Mouse (Mus musculus) midbrain, embryonic 15.5 days (tissue): ENCODE results near the gene Ppp4r4. TPM values are rescaled to one million over a fixed set of nuclear protein-coding genes. Genes with fewer than 3 reads are reported as not detected.
"Not testable (repeated sequence)": the region's sequence is repeated elsewhere in the genome, so short reads cannot be mapped to it uniquely, and the experiment has no call there.

Experiments
- ATAC-seq: fragments of 200-750 bp; cut with Nextera tagmentation; replicated peaks from 2 replicates; pipeline ENCODE4 v1.8.0; 2017; ENCODE audit warnings: moderate TSS enrichment
- H3K27ac ChIP-seq: fragments of 300-500 bp; sonication (generic); 2 replicates; pipeline ENCODE4 v1.5.1; 2015; ENCODE audit warnings: mild to moderate bottlenecking, inconsistent platforms
- H3K27me3 ChIP-seq: fragments of 300-500 bp; sonication (generic); replicated peaks from 2 replicates; pipeline ENCODE4 v1.6.1; 2015; ENCODE audit warnings: inconsistent platforms
- H3K36me3 ChIP-seq: fragments of 300-500 bp; sonication (generic); replicated peaks from 2 replicates; pipeline ENCODE4 v1.6.1; 2015; ENCODE audit warnings: inconsistent platforms
- H3K4me1 ChIP-seq: fragments of 300-500 bp; sonication (generic); 2 replicates; pipeline ENCODE4 v1.6.1; 2015; ENCODE audit warnings: inconsistent platforms
- H3K4me2 ChIP-seq: fragments of 300-500 bp; sonication (generic); 2 replicates; pipeline ENCODE4 v1.6.1; 2015; ENCODE audit warnings: inconsistent platforms, mild to moderate bottlenecking, moderate library complexity
- H3K4me3 ChIP-seq: fragments of 300-500 bp; sonication (generic); 2 replicates; pipeline ENCODE4 v1.5.1; 2015; ENCODE audit warnings: mild to moderate bottlenecking, inconsistent platforms
- H3K9ac ChIP-seq: fragments of 300-500 bp; sonication (generic); 2 replicates; pipeline ENCODE4 v1.6.1; 2015; ENCODE audit warnings: mild to moderate bottlenecking, inconsistent platforms
- H3K9me3 ChIP-seq: fragments of 300-500 bp; sonication (generic); 2 replicates; pipeline ENCODE4 v1.6.1; 2016; ENCODE audit warnings: inconsistent platforms
- WGBS: fragments of 180-500 bp; shearing (Covaris S2); methylation state at CpG from one replicate; pipeline ENCODE4 v1.1.7; 2015; ENCODE audit warnings: mixed read lengths; 5-methylcytosine and 5-hydroxymethylcytosine counted together
- polyA plus RNA-seq: library from polyadenylated mRNA; unstranded; fragments of >200 nt; fragmentation: Nextera tagmentation; extraction: Ambion mirVana; gene quantifications from 2 replicates; pipeline ENCODE4 v1.2.1, GENCODE M21; 2015

Ppp4r4 gene
- polyA plus RNA-seq, result 2.7 and 2.9 TPM in 2 replicates

DNA sequence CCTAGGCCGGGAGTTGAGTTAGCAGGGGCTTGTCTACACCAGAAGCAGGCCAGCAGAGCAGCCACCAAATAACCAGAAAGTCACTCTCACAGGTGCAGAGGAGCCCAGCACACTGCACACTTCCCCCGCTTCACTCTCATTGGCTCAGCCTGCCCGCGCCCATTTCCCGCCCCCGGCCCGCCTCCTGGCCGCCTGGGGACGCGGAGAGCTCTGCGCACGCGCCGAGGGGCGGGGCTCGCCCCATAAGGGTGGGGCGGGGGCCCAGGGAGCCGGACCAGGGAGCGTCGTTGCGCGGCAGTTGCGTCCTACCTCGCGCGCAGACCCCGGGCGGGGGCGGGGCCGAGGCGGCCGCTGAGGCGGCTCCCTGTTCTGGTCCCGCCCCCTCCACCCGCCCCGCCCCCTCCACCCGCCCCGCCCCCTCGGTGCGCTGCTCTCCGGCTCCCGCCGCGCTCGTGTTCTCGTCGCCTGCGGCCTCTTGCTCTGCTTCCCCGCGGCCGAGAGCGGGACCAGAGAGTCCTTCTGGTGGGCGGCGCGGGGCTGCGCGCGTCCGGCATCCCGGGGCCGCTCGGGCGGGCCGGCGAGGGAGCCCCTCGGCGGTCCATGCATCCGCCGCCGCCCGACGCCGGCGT lies at the start of gene Ppp4r4:
Ppp4r4 (plus strand) TSS at position 264 of the 629 bp plus-strand sequence.
- H3K27me3 ChIP-seq, result no peaks in the 10 kb centered on the region
- peak; percentile 97 for ATAC-seq
- H3K4me1 ChIP-seq, result peaks cover 6% of the 10 kb centered on the region
- under 1% methylated on average over 72 of the region's 74 CpGs for WGBS
- no peaks in the 10 kb centered on the region for H3K36me3 ChIP-seq
- H3K9ac ChIP-seq, result peak within 1 kb of the TSS; percentile 73
- no peaks in the 10 kb centered on the region for H3K9me3 ChIP-seq
- H3K4me3 ChIP-seq, result peak within 1 kb of the TSS; percentile 82
- peak within 1 kb of the TSS; percentile 90 for H3K4me2 ChIP-seq
- peak within 1 kb of the TSS; percentile 73 for H3K27ac ChIP-seq

- Histone ChIP-seq H3K4me3 (no peak overlapping the region), H3K36me3 (no peaks in the 10 kb centered on the region), H3K9ac (no peak overlapping the region), H3K9me3 (no peaks in the 10 kb centered on the region), H3K27me3 (no peaks in the 10 kb centered on the region), H3K4me1 (no peaks in the 10 kb centered on the region), H3K27ac (no peak overlapping the region), H3K4me2 (no peak overlapping the region)
- no peak for ATAC-seq
- 67% methylated on average over 2 of the region's 2 CpGs for WGBS
These were observed 49.3 kb upstream of the Ppp4r4 start for GRCm38 (mm10) chr12:103482781-103483180.

DNA sequence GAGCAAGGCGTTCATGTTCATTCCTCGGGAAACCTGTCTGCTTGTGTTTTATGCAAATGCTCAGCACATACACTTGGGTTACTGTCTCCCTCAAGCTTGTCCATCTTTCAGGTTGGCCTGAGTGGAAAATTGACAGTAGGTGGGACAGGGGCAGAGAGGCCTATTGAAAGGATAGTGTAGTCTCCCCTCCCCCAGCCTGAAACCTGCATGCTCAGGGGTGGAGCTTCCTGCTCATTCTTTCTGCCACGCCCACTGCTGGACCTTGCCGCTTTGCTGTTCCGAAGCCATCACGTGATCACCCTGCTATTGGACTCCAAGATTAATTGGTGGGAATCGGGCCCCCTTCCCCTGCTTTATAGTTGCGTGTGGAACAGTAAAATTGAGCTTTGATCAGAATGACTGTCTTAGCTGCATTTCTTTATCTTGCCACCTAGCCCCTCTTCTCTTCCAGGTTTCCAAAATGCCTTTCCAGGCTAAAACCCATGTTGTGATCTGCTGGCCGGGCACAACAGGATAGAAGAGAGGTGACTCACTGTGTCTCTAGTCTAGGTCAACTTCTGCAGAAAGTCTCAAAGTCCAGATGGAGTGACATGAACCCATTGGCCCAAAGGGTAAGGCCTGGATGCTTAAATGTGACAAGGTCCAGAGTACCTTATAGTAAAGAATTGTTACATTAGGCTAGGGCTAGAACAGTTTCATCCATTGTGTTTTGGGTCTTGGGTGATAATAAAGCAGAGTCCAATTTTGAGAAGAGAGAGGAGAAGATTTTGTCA lies 47.7 kb upstream of the Ppp4r4 start:
- not testable (repeated sequence) for H3K27ac ChIP-seq, H3K36me3 ChIP-seq, H3K4me1 ChIP-seq, H3K4me2 ChIP-seq, H3K27me3 ChIP-seq, H3K9ac ChIP-seq, H3K4me3 ChIP-seq, H3K9me3 ChIP-seq, ATAC-seq
- 75% methylated on average over 9 of the region's 9 CpGs for WGBS

DNA sequence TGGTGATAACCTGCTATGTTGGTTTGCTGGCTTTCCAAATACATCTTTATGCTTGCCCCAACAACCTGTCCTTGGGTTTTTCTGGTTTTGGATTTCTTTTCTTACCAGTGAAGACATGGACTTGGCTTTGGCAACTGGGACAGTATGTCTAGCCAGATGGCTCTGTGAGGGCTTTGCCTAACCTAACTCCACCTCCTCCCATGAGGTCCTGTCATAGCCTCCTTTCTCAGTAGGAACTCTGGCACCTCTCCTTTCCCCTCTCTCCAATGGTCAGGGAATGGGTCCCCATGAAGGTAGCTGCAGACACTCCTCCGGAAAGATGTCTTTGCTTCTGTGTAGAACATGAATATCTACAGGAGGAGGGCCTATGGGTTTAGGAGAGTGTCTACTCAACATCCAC lies 45.4 kb upstream of the Ppp4r4 start:
- Histone ChIP-seq H3K27ac (no peak overlapping the region), H3K9ac (no peak overlapping the region), H3K36me3 (no peaks in the 10 kb centered on the region), H3K4me1 (no peaks in the 10 kb centered on the region), H3K4me3 (no peak overlapping the region), H3K4me2 (no peak overlapping the region), H3K27me3 (no peaks in the 10 kb centered on the region), H3K9me3 (no peaks in the 10 kb centered on the region)
- no peak for ATAC-seq
- 90% methylated on average over 1 of the region's 1 CpGs for WGBS

GRCm38 (mm10) chr12:103487276-103487675 lies 44.8 kb upstream of the Ppp4r4 start:
- Histone ChIP-seq H3K4me1 (no peaks in the 10 kb centered on the region), H3K27ac (no peak overlapping the region), H3K36me3 (no peaks in the 10 kb centered on the region), H3K9me3 (no peaks in the 10 kb centered on the region), H3K4me3 (no peak overlapping the region), H3K9ac (no peak overlapping the region), H3K27me3 (no peaks in the 10 kb centered on the region), H3K4me2 (no peak overlapping the region)
- ATAC-seq, result no peak
- WGBS, result 80% methylated on average over 4 of the region's 4 CpGs

DNA sequence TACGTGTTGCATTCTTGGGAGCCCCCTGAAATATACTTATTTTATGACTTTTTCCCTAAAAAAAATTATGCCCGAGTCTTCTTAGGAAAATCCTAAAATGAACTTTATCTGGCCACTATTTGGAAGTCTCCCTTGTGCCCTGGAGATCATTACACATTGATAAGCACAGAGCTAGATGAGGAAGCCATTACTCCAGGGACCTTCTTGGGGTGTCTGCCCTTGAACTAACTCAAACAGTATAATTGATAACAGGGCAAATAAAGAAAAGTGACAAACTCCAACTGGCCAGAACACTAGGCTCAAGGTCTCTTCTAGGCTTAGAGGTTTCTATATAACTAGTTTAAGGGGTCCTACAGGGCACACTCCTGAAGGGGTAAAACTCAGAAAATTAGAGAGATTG lies 44.3 kb upstream of the Ppp4r4 start:
- Histone ChIP-seq H3K9me3 (no peaks in the 10 kb centered on the region), H3K36me3 (no peaks in the 10 kb centered on the region), H3K4me2 (no peak overlapping the region), H3K9ac (no peak overlapping the region), H3K27me3 (no peaks in the 10 kb centered on the region), H3K4me3 (no peak overlapping the region), H3K27ac (no peak overlapping the region), H3K4me1 (no peaks in the 10 kb centered on the region)
- WGBS, result 64% methylated on average over 2 of the region's 2 CpGs
- no peak for ATAC-seq

DNA sequence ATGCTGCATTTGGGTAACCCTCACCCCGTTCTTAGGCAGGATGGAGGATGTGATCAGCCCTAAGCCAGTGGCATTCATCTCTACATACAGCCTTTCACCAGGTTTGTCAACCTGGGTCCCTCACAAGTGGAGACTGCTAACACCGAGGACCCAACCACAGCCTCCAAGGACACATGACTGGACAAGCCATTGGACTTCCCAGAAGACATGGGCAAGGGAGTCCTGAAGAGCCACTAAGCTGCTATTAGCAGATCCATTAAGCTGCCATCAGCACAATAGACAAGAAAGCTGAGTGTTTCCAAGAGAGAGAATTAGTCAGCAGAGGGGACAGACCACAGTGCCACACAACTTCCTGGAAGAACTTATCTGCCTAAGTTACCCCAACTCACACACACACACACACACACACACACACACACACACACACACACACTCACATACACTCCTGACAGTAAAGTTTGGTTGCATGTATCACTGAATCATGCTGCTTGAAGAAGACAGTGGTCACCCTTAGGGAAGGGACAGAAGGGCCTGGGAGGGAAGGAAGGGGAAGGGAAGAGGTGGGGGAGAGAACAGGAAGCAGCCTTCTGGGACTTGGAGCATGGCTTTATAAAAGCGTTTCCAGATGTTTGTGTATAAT lies 40.9 kb upstream of the Ppp4r4 start:
- Histone ChIP-seq H3K4me3 (no peak overlapping the region), H3K9me3 (no peaks in the 10 kb centered on the region), H3K27me3 (no peaks in the 10 kb centered on the region), H3K9ac (no peak overlapping the region), H3K4me1 (no peaks in the 10 kb centered on the region), H3K4me2 (no peak overlapping the region), H3K36me3 (no peaks in the 10 kb centered on the region), H3K27ac (no peak overlapping the region)
- 83% methylated on average over 3 of the region's 3 CpGs for WGBS
- no peak for ATAC-seq

GRCm38 (mm10) chr12:103492767-103493166 lies 39.3 kb upstream of the Ppp4r4 start:
- Histone ChIP-seq H3K4me3 (no peak overlapping the region), H3K9ac (no peak overlapping the region), H3K27ac (no peak overlapping the region), H3K4me1 (no peaks in the 10 kb centered on the region), H3K36me3 (no peaks in the 10 kb centered on the region), H3K4me2 (no peak overlapping the region), H3K9me3 (no peaks in the 10 kb centered on the region), H3K27me3 (no peaks in the 10 kb centered on the region)
- ATAC-seq, result no peak
- 45% methylated on average over 5 of the region's 5 CpGs for WGBS

DNA sequence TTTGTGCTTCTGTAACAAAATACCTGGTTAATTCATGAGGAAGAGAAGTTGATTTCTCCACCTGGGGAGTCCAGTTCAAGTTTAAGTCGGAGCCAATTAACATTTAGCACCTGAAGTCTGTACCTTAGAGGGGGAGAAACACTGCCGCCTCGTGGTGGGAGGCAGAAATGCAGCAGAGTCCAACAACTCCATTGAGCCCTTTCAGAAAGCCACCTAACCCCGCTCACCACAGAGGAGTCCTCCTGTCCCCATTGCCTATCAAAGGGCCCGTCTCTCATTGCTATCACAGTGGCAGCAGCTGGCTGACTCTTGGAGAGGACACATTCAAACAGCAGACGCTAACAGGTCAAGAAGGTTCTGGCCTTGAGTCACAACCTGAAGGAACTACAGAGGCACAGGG lies 37.6 kb upstream of the Ppp4r4 start:
- no peaks in the 10 kb centered on the region for H3K27me3 ChIP-seq
- H3K4me3 ChIP-seq, result no peak overlapping the region
- no peak overlapping the region for H3K9ac ChIP-seq
- no peak overlapping the region for H3K27ac ChIP-seq
- ATAC-seq, result no peak
- no peaks in the 10 kb centered on the region for H3K9me3 ChIP-seq
- 35% methylated on average over 6 of the region's 6 CpGs for WGBS
- no peak overlapping the region for H3K4me2 ChIP-seq
- H3K36me3 ChIP-seq, result no peaks in the 10 kb centered on the region
- no peaks in the 10 kb centered on the region for H3K4me1 ChIP-seq

DNA sequence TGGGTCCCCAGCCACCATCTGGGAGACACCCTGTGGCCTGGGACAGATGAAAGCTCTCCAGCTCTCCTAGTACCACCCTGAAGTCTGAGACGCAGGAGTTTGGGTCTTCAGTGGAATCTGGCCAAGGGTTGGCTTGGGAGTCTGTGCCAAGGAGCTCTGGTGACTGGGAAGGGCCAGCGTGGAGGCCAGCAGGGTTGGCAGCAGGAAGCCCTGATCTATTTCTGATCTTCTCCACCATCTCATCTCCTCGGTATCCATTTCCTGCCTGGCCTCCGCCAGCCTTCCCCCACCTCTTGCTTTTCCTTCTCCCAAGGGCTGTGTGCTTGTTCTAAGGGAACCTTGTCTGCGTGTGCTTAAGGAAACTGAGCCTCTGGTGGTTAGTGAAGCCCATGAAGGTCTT lies 33.3 kb upstream of the Ppp4r4 start:
- no peak for ATAC-seq
- Histone ChIP-seq H3K27me3 (no peaks in the 10 kb centered on the region), H3K4me2 (no peak overlapping the region), H3K27ac (no peak overlapping the region), H3K4me3 (no peak overlapping the region), H3K9me3 (no peaks in the 10 kb centered on the region), H3K4me1 (no peaks in the 10 kb centered on the region), H3K9ac (no peak overlapping the region), H3K36me3 (no peaks in the 10 kb centered on the region)
- WGBS, result 78% methylated on average over 5 of the region's 5 CpGs

DNA sequence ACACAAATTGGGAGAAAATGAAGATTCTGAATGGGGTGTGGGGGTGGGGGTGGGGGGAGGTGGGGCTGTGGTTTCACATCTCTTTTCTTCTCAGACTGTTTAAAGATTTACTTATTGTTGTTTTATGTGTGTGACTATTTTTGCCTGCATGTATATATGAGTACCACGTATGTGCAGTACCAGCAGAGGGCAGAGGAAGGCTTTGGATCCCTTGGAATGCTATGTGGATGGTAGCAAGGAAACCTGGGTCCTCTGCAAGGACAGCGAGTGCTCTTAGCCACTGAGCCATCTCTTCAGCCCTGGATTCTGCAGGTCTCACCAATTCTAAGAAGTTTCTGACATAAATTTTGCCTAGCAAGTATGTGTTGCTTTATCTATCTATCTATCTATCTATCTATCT lies 32.8 kb upstream of the Ppp4r4 start:
- Histone ChIP-seq H3K4me1 (no peaks in the 10 kb centered on the region), H3K27me3 (no peaks in the 10 kb centered on the region), H3K9ac (no peak overlapping the region), H3K9me3 (no peaks in the 10 kb centered on the region), H3K27ac (no peak overlapping the region), H3K4me3 (no peak overlapping the region), H3K4me2 (no peak overlapping the region), H3K36me3 (no peaks in the 10 kb centered on the region)
- no peak for ATAC-seq
- WGBS, result 82% methylated on average over 2 of the region's 2 CpGs

GRCm38 (mm10) chr12:103503300-103503699 lies 28.8 kb upstream of the Ppp4r4 start:
- Histone ChIP-seq H3K27ac (no peak overlapping the region), H3K9ac (no peak overlapping the region)
- WGBS, result 71% methylated on average over 3 of the region's 3 CpGs

More at GRCm38 (mm10) chr12:103503300-103503699, 28.8 kb upstream of the Ppp4r4 start:
- Histone ChIP-seq H3K36me3 (no peaks in the 10 kb centered on the region), H3K4me2 (no peak overlapping the region), H3K9me3 (no peaks in the 10 kb centered on the region), H3K4me3 (no peak overlapping the region), H3K27me3 (no peaks in the 10 kb centered on the region), H3K4me1 (no peaks in the 10 kb centered on the region)
- ATAC-seq, result no peak
